Mouse (Mus musculus) midbrain, embryonic 16.5 days (tissue): ENCODE results near the gene Ilkap. TPM values are rescaled to one million over a fixed set of nuclear protein-coding genes. Genes with fewer than 3 reads are reported as not detected.

Source experiments
- ATAC-seq: fragments of 200-750 bp; cut with Nextera tagmentation; 2 replicates; pipeline ENCODE4 v1.8.0; 2017; ENCODE audit warnings: moderate TSS enrichment
- H3K27ac ChIP-seq: fragments of 300-500 bp; sonication (generic); 2 replicates; pipeline ENCODE4 v1.5.1; 2014; ENCODE audit warnings: mild to moderate bottlenecking, low read length, mixed read lengths
- H3K27me3 ChIP-seq: fragments of 300-500 bp; sonication (generic); 2 replicates; pipeline ENCODE4 v1.6.1; 2014; ENCODE audit warnings: low read depth, low read length, mixed read lengths; ENCODE audit not compliant: control insufficient read depth, insufficient read depth
- H3K36me3 ChIP-seq: fragments of 300-500 bp; sonication (generic); 2 replicates; pipeline ENCODE4 v1.6.1; 2014; ENCODE audit warnings: mild to moderate bottlenecking, low read length, moderate library complexity, mixed read lengths; ENCODE audit not compliant: control insufficient read depth, insufficient read depth
- H3K4me1 ChIP-seq: fragments of 300-500 bp; sonication (generic); 2 replicates; pipeline ENCODE4 v1.6.1; 2014; ENCODE audit warnings: mild to moderate bottlenecking, low read length, mixed read lengths; ENCODE audit not compliant: control insufficient read depth, insufficient read depth
- H3K4me2 ChIP-seq: fragments of 300-500 bp; sonication (generic); 2 replicates; pipeline ENCODE4 v1.6.1; 2014; ENCODE audit warnings: mild to moderate bottlenecking, low read length, mixed read lengths
- H3K4me3 ChIP-seq: fragments of 300-500 bp; sonication (generic); 2 replicates; pipeline ENCODE4 v1.5.1; 2014; ENCODE audit warnings: low read depth, mild to moderate bottlenecking, low read length, moderate library complexity, mixed read lengths
- H3K9ac ChIP-seq: fragments of 300-500 bp; sonication (generic); 2 replicates; pipeline ENCODE4 v1.6.1; 2014; ENCODE audit warnings: low read depth, low read length, mixed read lengths
- H3K9me3 ChIP-seq: fragments of 300-500 bp; sonication (generic); replicated peaks from 2 replicates; pipeline ENCODE4 v1.6.1; 2014; ENCODE audit warnings: mild to moderate bottlenecking, low read length, mixed read lengths; ENCODE audit not compliant: control insufficient read depth, poor library complexity, severe bottlenecking
- WGBS: fragments of 180-500 bp; shearing (Covaris S2); extraction: QIAGEN DNeasy Blood & Tissue Kit; methylation state at CpG from one replicate; pipeline ENCODE4 v1.1.7; 2014; 5-methylcytosine and 5-hydroxymethylcytosine counted together
- polyA plus RNA-seq: library from polyadenylated mRNA; unstranded; fragments of >200 nt; fragmentation: Nextera tagmentation; extraction: Ambion mirVana; gene quantifications from 2 replicates; pipeline ENCODE4 v1.2.1, GENCODE M21; 2015

The Ilkap gene
- polyA plus RNA-seq, 1 experiment from 2014 or later, result 141 TPM

DNA sequence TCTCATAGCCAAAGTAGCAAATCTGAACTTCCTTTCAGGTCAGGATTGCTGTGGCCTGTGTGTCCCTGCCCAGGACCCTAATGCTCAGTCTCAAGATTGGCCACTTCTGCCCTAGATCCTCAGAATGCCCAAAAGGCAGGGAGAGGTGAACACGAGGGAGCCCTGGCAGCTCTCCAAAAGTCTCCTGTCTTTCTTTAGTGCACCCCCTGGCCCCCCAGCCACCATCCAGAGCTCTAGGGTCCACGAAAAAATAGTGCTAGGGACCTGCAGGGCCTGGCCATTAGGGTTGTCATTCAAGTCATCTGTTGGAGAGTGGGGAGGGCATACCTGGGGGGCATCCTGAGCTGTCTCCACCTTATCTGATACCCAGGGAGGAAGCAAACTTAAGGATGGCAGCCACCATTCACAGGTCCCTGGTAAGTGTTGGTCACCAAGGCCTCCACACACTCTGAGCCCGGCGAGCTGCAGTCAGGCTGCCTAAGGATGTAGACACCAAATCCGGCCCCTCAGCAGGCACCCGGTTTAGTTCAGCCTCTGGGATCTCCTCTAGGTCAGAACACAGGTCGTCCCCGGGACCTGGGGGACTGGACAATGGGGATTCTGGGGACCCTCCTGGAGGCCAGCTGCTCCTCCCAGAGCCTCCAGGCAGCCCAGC, 13.1 kb upstream of the Ilkap start:
- no peaks in the 10 kb centered on the region for H3K9me3 ChIP-seq
- H3K4me3 ChIP-seq, result peak overlapping the region; percentile 82
- no peaks in the 10 kb centered on the region for H3K36me3 ChIP-seq
- H3K9ac ChIP-seq, result peak overlapping the region; percentile 90
- peak overlapping the region; percentile 14; the same call in 1 of the 2 replicates for H3K27ac ChIP-seq
- ATAC-seq, result no peak
- peak overlapping the region; percentile 88 for H3K4me2 ChIP-seq
- no peaks in the 10 kb centered on the region for H3K27me3 ChIP-seq
- 39% methylated on average over 8 of the region's 8 CpGs for WGBS
- H3K4me1 ChIP-seq, result peaks cover 29% of the 10 kb centered on the region

GRCm38 (mm10) chr1:91407819-91408218, 9.2 kb upstream of the Ilkap start:
- no peaks in the 10 kb centered on the region for H3K9me3 ChIP-seq
- no peak for ATAC-seq
- H3K27ac ChIP-seq, result no peak overlapping the region
- 85% methylated on average over 4 of the region's 4 CpGs for WGBS
- H3K27me3 ChIP-seq, result no peaks in the 10 kb centered on the region
- H3K4me3 ChIP-seq, result no peak overlapping the region
- H3K36me3 ChIP-seq, result no peaks in the 10 kb centered on the region
- no peak overlapping the region for H3K4me2 ChIP-seq
- no peak overlapping the region for H3K9ac ChIP-seq
- peaks cover 9% of the 10 kb centered on the region for H3K4me1 ChIP-seq

DNA sequence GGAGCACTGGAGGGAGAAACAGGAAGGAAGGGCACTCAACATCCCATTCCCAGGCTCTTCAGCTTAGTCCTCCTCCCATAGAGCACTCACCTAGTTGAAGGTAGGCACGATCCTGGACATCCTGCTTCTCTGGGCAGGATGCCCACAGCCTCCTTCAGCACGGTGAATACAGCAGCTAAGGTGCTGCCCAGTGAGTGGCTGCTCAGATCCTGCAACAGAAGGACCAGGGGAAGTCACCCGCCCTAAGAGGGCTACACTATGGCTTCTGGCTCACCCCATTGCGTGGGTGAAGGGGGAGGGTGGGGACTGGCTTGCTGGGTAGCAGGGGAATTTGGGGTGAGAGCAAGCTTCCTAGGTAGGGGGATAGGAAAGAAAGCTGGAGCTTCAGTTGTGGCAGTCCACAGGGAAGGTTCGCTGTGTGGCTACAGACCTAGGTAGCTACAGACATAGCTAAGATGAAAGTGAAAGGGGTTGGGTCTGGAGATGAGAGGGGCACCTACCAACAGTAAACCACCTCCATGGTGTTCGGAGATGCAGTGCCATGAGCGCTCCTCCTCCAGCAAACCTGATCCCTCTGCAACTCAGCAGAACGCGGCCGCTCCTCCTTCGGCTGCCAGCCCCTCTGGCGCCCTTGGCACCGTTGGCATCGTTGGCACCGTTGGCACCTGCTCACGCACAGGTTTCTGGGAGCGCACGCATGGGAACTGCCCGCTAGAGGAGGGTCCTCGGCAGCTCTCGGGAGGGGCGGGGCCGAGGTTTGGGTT, 7.0 kb upstream of the Ilkap start:
- no peaks in the 10 kb centered on the region for H3K27me3 ChIP-seq
- H3K4me3 ChIP-seq, result no peak overlapping the region
- ATAC-seq, result peak; percentile 32; the same call in 1 of the 2 replicates
- H3K36me3 ChIP-seq, result no peaks in the 10 kb centered on the region
- no peak overlapping the region for H3K27ac ChIP-seq
- no peaks in the 10 kb centered on the region for H3K4me1 ChIP-seq
- WGBS, result 61% methylated on average over 23 of the region's 23 CpGs
- H3K4me2 ChIP-seq, result no peak overlapping the region
- H3K9me3 ChIP-seq, result no peaks in the 10 kb centered on the region
- no peak overlapping the region for H3K9ac ChIP-seq

DNA sequence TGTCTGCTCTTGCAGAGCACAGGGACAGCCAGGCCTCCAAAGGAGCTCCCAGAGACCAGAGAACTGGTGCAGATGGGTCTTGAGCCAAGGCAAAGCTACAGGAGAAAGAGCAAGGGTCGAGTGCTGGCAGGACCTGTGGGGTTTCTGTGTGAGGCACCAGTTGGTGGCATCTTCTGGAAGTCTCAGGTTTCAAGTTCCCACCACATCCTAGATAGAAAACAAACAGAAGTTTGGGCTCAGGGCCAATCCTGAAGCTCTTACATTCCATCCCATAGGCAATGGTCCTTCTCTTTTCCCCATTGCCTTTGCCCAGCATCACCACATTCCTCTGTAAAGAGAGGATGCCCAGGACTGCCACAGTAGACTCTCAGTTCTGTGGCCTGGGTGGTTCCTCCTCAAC, 6.4 kb upstream of the Ilkap start:
- Histone ChIP-seq H3K27ac (no peak overlapping the region), H3K4me3 (no peak overlapping the region), H3K9me3 (no peaks in the 10 kb centered on the region), H3K27me3 (no peaks in the 10 kb centered on the region), H3K4me1 (no peaks in the 10 kb centered on the region), H3K4me2 (no peak overlapping the region), H3K9ac (no peak overlapping the region), H3K36me3 (no peaks in the 10 kb centered on the region)
- WGBS, result 36% methylated on average over 1 of the region's 1 CpGs
- ATAC-seq, result no peak

DNA sequence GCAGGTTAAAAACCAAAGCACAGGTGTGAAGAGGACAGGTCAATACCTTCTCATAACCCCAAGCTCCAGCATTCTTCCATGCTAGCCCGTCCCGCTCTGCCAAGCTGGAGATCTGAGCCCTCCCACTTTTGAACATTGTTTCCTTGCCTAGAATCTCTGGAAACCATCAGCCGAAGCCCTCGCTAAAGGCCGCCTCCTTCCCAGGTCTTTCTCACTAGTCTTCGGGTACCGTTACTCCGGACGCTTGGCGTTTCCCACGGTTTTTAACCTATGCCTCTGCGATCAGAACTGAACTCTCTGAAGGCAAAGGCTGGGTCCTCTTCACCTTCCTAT, 722 bp downstream of the Ilkap start:
- Histone ChIP-seq H3K9me3 (no peaks in the 10 kb centered on the region), H3K36me3 (no peaks in the 10 kb centered on the region), H3K9ac (peak overlapping the region; percentile 88), H3K27me3 (no peaks in the 10 kb centered on the region), H3K4me3 (peak overlapping the region; percentile 93), H3K4me1 (peaks cover 25% of the 10 kb centered on the region), H3K4me2 (peak overlapping the region; percentile 80), H3K27ac (peak overlapping the region; percentile 94)
- no peak for ATAC-seq
- under 1% methylated on average over 12 of the region's 12 CpGs for WGBS

DNA sequence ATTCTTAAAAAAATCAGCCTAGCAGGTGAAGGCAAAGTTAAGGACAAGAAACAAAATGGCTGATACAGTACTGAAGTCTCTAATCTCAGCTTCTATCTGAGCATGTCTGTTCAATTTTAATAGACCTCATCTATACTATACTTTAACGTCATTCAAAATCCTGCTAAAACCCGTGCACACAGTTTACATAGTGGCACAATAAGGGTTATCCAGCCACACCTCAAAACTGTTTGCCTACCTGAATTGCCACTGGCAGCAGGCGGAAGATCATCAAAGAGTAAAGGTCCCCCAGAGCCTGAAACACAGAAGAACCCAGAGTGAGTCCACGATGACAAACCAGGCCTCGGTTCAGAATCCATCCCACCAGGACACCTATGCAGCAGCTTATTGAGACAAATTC, 8.2 kb downstream of the Ilkap start:
- peaks cover 34% of the 10 kb centered on the region for H3K36me3 ChIP-seq
- peaks cover 4% of the 10 kb centered on the region for H3K4me1 ChIP-seq
- no peaks in the 10 kb centered on the region for H3K27me3 ChIP-seq
- no peak overlapping the region for H3K27ac ChIP-seq
- 96% methylated on average over 5 of the region's 5 CpGs for WGBS
- no peak overlapping the region for H3K4me2 ChIP-seq
- H3K9me3 ChIP-seq, result no peaks in the 10 kb centered on the region
- ATAC-seq, result no peak
- no peak overlapping the region for H3K4me3 ChIP-seq
- H3K9ac ChIP-seq, result no peak overlapping the region

DNA sequence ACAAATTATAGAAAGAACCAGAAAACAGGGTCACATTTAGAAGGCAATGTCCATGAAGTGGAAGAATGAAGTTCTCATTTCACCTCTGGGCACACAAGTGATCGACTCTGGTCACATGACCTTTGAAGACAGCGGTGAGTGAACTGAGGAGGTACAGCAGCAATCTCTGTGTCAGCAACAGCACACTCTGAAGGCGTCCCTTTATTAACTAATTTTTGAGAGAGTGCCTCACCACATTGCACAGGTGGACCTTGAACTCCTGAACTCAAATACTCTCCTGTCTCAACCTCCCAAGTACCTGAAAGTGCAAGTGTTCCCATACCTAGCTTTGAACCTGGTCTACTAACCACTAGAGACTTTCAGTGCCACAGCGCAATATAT, 17.5 kb downstream of the Ilkap start:
- no peak for ATAC-seq
- Histone ChIP-seq H3K36me3 (peaks cover 46% of the 10 kb centered on the region), H3K27me3 (no peaks in the 10 kb centered on the region), H3K27ac (no peak overlapping the region), H3K4me3 (no peak overlapping the region), H3K9me3 (no peaks in the 10 kb centered on the region), H3K4me1 (no peaks in the 10 kb centered on the region), H3K4me2 (no peak overlapping the region), H3K9ac (no peak overlapping the region)
- WGBS, result 94% methylated on average over 4 of the region's 4 CpGs

DNA sequence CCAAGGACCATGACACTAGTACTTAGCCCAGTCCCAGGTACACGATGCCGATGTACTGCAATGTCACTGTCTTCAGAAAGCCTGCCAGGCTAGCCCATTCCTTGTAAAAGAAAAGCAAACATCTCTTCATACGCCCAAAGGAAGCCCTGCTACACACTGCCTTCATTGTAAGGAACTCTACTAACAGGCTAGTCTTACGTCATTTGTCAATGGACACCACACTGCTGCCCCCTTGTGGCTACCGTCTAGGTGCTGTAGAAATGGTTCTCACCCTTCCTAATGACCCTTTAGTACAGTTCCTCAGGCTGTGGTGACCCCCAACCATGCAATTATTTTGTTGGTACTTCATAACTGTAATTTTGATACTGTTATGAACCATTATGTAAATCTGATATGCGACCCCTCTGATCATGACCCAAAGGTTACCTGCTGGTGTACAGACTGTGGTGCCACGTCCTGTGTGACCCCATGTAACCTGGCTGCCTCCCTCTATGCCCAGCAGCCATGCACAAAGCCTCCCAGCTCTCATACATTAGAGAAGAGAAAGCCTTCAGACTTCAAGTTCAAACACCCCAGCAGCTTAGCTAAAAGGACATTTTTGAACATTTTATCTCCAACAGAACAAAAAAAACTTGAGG, 18.0 kb downstream of the Ilkap start:
- Histone ChIP-seq H3K27ac (no peak overlapping the region), H3K4me2 (no peak overlapping the region), H3K36me3 (peaks cover 48% of the 10 kb centered on the region), H3K27me3 (no peaks in the 10 kb centered on the region), H3K9me3 (no peaks in the 10 kb centered on the region), H3K9ac (no peak overlapping the region), H3K4me1 (no peaks in the 10 kb centered on the region), H3K4me3 (no peak overlapping the region)
- ATAC-seq, result peak; percentile 67
- 58% methylated on average over 7 of the region's 7 CpGs for WGBS

- Histone ChIP-seq H3K9ac (no peak overlapping the region), H3K36me3 (peaks cover 46% of the 10 kb centered on the region), H3K27me3 (no peaks in the 10 kb centered on the region), H3K9me3 (no peaks in the 10 kb centered on the region), H3K4me3 (no peak overlapping the region), H3K4me1 (no peaks in the 10 kb centered on the region), H3K4me2 (no peak overlapping the region), H3K27ac (no peak overlapping the region)
- ATAC-seq, result no peak
- WGBS, result 92% methylated on average over 6 of the region's 6 CpGs
Observed at GRCm38 (mm10) chr1:91373414-91373835, 25.2 kb downstream of the Ilkap start.
